Mouse (Mus musculus): Measurements from ENCODE around the gene Fbxl2. TPM values are rescaled to one million over a fixed set of nuclear protein-coding genes. Genes with fewer than 3 reads are reported as not detected.

Fbxl2 gene
- polyA plus RNA-seq, 1 experiment, result 4.9 TPM

DNA sequence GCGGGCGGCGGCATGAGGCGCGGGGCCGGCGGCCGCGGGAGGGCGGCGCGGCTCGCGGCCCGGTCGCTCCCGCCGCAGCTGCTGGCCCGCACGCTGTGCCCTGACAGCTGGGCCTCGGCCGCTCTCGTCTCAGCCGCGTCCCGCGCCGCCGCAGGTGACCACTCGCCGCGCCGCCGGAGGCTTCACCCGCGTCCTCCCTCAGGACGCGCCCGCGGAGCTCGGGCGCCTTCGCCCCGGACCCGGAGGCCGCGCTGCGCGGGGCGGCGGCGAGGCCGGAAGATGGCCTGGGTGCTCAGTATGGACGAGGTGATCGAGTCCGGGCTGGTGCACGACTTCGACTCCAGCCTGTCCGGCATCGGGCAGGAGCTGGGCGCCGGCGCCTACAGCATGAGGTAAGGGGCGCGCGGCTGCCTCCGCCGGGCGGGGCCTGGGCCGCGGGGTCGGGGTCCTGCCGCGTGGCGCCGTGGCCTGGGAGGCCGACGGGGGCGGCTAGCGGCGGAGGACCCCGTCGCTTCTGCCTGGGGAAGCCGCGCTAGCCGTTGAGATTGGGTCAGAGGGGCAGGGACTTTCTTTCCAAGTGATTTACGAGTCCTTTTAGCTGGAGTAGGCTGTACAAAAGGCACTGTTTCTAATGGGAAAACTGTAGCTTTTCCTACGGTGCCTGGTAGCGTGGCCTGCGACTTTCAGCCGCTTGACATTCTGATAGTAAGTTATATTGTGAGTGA, 114.5 kb downstream of the Fbxl2 start:
- Histone ChIP-seq H3K27ac (ENCODE audit: insufficient read depth, low read length) (peak overlapping the region; percentile 39), H3K4me3 (ENCODE audit: insufficient read depth, low read length) (peak overlapping the region; percentile 89), H3K4me1 (ENCODE audit: control insufficient read depth, insufficient read depth, low read length) (peaks cover 9% of the 10 kb centered on the region)
- TF ChIP-seq POLR2A (IDR thresholded peaks at IDR 0.05; ENCODE audit: low read depth, low read length), result no peak
- TF ChIP-seq CTCF (IDR thresholded peaks at IDR 0.05; ENCODE audit: borderline replicate concordance, insufficient read depth, low read length), result no peak

DNA sequence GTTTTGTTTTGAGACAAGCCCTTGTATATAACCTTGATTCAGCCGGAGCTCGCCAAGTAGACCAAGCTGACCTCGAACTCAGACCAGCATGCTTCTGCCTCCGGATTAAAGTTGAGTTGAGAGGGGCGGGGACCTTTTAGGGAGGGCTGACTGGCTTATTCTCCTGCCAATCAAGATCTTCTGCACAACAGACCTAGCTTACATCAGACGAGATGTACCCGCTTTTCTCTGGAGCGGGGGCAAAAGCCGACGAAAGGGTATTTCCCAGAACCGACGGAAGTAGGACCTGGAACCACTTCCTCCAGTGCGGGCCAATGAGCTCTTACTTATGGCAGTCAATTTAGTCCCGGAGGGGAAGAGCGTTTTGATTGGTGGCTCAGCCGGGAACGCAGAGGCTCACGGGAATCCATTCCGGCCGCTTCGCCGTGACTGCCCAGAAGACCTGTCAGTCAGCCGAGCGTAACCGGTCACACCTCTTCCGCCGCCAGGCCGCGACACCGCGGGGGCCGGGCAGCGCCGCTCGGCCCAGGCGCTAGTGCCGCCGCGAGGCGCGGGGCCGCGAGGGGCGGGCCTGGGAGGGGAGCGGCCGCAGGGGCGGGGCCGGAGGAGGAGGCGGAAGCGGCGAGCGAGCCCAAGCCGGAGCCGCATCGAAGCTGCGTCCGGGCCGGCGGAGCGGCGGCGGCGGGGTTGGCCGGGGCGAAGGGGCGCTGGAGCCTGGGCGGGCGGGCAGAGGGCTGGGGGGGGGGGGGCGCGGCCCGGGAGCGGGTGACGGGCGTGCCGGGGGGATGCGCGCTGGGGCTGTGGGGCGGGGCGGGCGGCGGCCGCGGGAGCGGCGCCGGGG, 115.2 kb downstream of the Fbxl2 start, which contains the start of gene Ubp1:
TSS of gene Ubp1 (plus strand) at position 401 of the 841 bp plus-strand sequence.
- peaks cover 8% of the 10 kb centered on the region for H3K4me1 ChIP-seq (ENCODE audit: control insufficient read depth, insufficient read depth, low read length)
- peak within 1 kb of the TSS; percentile 89 for H3K4me3 ChIP-seq (ENCODE audit: insufficient read depth, low read length)
- peak within 1 kb of the TSS; percentile 80 for H3K27ac ChIP-seq (ENCODE audit: insufficient read depth, low read length)
- TF ChIP-seq POLR2A (IDR thresholded peaks at IDR 0.05; ENCODE audit: low read depth, low read length) (peak; percentile 58; the same call in 1 of the 2 replicates), CTCF (IDR thresholded peaks at IDR 0.05; ENCODE audit: borderline replicate concordance, insufficient read depth, low read length) (no peak)

DNA sequence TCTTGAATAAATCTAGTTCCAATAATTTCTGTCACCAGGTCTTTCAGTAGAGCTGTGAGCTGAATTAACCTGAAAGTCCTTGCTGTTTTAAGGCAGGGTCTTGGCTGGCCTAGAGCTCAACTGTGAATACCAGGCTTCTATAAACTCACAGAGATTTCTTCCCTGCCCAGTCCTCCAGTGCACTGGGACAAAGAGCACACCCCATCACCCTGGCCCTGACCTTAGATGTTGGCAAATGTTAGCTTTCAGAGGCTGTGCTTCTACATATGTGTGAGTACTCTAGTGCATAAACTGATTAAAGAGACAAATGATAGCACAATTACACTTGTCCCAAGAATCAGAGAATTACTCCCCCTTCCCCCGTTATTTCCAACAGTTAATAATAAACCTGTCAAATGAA, 116.3 kb downstream of the Fbxl2 start:
- Histone ChIP-seq H3K27ac (ENCODE audit: insufficient read depth, low read length) (no peak overlapping the region), H3K4me3 (ENCODE audit: insufficient read depth, low read length) (peak overlapping the region; percentile 46; the same call in 1 of the 2 replicates), H3K4me1 (ENCODE audit: control insufficient read depth, insufficient read depth, low read length) (peaks cover 5% of the 10 kb centered on the region; the same call in 1 of the 2 replicates)
- no peak for TF ChIP-seq CTCF (IDR thresholded peaks at IDR 0.05; ENCODE audit: borderline replicate concordance, insufficient read depth, low read length)
- no peak for TF ChIP-seq POLR2A (IDR thresholded peaks at IDR 0.05; ENCODE audit: low read depth, low read length)

DNA sequence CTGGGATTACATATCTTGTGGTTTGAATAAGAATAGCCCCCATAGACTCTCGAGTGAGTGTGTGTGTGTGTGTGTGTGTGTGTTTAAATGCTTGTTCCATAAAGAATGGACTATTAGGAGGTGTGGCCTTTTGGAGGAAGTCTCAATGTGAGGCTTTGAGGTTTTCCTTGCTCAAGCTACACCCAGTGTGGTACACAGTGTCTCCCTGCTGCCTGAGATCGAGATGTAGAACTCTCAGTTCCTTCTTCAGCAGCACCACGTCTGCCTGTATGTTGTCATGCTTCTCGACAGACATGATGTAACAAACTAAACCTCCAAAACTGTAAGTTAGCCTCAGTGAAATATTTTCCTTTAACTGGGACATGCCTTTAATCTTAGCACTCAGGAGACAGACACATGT, 117.4 kb downstream of the Fbxl2 start:
- H3K4me1 ChIP-seq (ENCODE audit: control insufficient read depth, insufficient read depth, low read length), result peaks cover 4% of the 10 kb centered on the region; the same call in 1 of the 2 replicates
- no peak overlapping the region for H3K4me3 ChIP-seq (ENCODE audit: insufficient read depth, low read length)
- no peak overlapping the region for H3K27ac ChIP-seq (ENCODE audit: insufficient read depth, low read length)
- TF ChIP-seq POLR2A (IDR thresholded peaks at IDR 0.05; ENCODE audit: low read depth, low read length) (no peak), CTCF (IDR thresholded peaks at IDR 0.05; ENCODE audit: borderline replicate concordance, insufficient read depth, low read length) (no peak)

DNA sequence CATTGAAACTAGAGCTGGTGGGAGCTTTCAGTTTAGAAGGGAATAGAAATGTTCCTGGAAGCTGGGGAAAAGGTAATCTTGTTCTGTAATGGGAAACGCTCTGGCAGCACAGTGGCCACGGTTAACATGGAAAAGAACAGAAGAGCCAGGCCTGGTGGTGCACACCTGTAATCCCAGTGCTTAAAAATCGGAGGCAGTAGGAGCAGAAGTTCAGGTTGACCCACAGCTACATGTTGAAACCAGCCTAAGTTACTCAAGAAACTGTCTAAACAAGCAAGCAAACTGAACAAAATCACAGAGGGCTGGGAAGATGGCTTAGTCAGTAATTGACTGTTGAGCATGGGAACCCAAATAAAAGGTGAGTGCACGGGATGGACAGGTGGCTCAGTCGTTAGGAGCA, 121.1 kb downstream of the Fbxl2 start:
- Histone ChIP-seq H3K4me3 (ENCODE audit: insufficient read depth, low read length) (no peak overlapping the region), H3K27ac (ENCODE audit: insufficient read depth, low read length) (no peak overlapping the region), H3K4me1 (ENCODE audit: control insufficient read depth, insufficient read depth, low read length) (no peaks in the 10 kb centered on the region; the same call in 1 of the 2 replicates)
- TF ChIP-seq CTCF (IDR thresholded peaks at IDR 0.05; ENCODE audit: borderline replicate concordance, insufficient read depth, low read length), result no peak
- TF ChIP-seq POLR2A (IDR thresholded peaks at IDR 0.05; ENCODE audit: low read depth, low read length), result no peak

DNA sequence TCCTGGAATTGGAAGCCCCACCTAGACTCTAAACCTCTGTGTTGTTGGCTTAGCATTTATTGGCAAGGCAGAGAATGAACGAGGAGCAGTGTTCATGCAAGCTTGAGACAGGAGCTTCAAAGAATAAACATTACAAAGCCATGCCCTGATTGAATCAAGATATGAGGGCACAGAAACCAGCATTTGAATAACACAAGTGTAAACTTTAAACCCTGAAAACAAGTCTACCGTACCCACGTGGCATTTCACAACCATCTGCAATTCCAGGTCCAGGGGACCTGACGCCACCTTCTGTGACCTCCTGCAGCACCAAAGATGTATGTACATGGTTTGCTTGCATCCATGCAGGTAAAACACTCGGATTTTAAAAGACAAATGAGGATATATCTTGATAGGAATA, 123.3 kb downstream of the Fbxl2 start:
- Histone ChIP-seq H3K27ac (ENCODE audit: insufficient read depth, low read length) (no peak overlapping the region), H3K4me1 (ENCODE audit: control insufficient read depth, insufficient read depth, low read length) (no peaks in the 10 kb centered on the region; the same call in 1 of the 2 replicates), H3K4me3 (ENCODE audit: insufficient read depth, low read length) (no peak overlapping the region)
- no peak for TF ChIP-seq CTCF (IDR thresholded peaks at IDR 0.05; ENCODE audit: borderline replicate concordance, insufficient read depth, low read length)
- TF ChIP-seq POLR2A (IDR thresholded peaks at IDR 0.05; ENCODE audit: low read depth, low read length), result no peak

DNA sequence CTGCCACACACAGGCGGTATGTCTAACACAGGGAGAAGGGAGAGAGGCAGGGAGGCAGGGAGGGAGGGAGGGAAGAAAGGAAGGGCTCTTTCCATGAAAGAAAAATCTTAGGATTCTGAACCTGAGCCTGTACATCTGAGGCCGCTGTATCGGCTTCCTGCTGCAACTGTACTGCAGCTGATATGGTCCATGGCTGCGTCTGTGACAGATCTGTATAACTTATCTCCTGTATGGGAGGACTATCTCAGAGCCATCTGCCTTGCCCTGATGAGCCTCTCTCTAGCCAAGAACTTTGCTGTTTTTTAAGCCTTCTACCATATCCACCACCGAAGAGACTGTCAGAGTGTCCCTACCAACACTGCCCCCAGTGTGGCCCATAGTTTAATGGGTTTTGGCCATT, 130.2 kb downstream of the Fbxl2 start:
- no peak overlapping the region for H3K4me3 ChIP-seq (ENCODE audit: insufficient read depth, low read length)
- no peak overlapping the region for H3K27ac ChIP-seq (ENCODE audit: insufficient read depth, low read length)
- TF ChIP-seq POLR2A (IDR thresholded peaks at IDR 0.05; ENCODE audit: low read depth, low read length), result no peak
- no peak for TF ChIP-seq CTCF (IDR thresholded peaks at IDR 0.05; ENCODE audit: borderline replicate concordance, insufficient read depth, low read length)
- H3K4me1 ChIP-seq (ENCODE audit: control insufficient read depth, insufficient read depth, low read length), result no peaks in the 10 kb centered on the region

Other genes starting within 250 kb of the Fbxl2 start
- 77.1 and 96.4 TPM in 2 replicates for gene Ubp1, start 115.3 kb downstream of the Fbxl2 start, polyA plus RNA-seq (2011; ENCODE audit: insufficient read length, low read depth, missing spikeins)
- gene Susd5, start 10.9 kb upstream of the Fbxl2 start, polyA plus RNA-seq (2011; ENCODE audit: insufficient read length, low read depth, missing spikeins), result 0.12 and 0.51 TPM in 2 replicates

All from embryonic fibroblast, embryonic 13.5 days (primary cell).